Mouse (Mus musculus) limb, embryonic 14.5 days (tissue): ENCODE measurements around the gene Rwdd1. TPM values are rescaled to one million over a fixed set of nuclear protein-coding genes. Genes with fewer than 3 reads are reported as not detected.

ENCODE experiments used
- ATAC-seq: fragments of 200-750 bp; cut with Nextera tagmentation; 2 replicates; pipeline ENCODE4 v1.8.0; 2017; ENCODE audit warnings: low read depth, moderate number of reproducible peaks, moderate TSS enrichment; ENCODE audit not compliant: low FRiP score
- DNase-seq: peaks from one replicate; pipeline ENCODE4 v3.0.0-alpha.2; 2015; ENCODE audit warnings: low spot score
- H3K27ac ChIP-seq: fragments of 300-500 bp; sonication (generic); replicated peaks from 2 replicates; pipeline ENCODE4 v1.5.1; 2014; ENCODE audit warnings: low read depth, mild to moderate bottlenecking, low read length, moderate library complexity, mixed read lengths
- H3K27me3 ChIP-seq: fragments of 300-500 bp; sonication (generic); 2 replicates; pipeline ENCODE4 v1.6.1; 2014; ENCODE audit warnings: low read length, mixed read lengths; ENCODE audit not compliant: control insufficient read depth, insufficient read depth
- H3K36me3 ChIP-seq: fragments of 300-500 bp; sonication (generic); 2 replicates; pipeline ENCODE4 v1.6.1; 2014; ENCODE audit warnings: mild to moderate bottlenecking, low read length, moderate library complexity, mixed read lengths; ENCODE audit not compliant: control insufficient read depth, insufficient read depth
- H3K4me1 ChIP-seq: fragments of 300-500 bp; sonication (generic); 2 replicates; pipeline ENCODE4 v1.6.1; 2014; ENCODE audit warnings: antibody characterized with exemption, low read length, mixed read lengths; ENCODE audit not compliant: control insufficient read depth, insufficient read depth
- H3K4me2 ChIP-seq: fragments of 300-500 bp; sonication (generic); replicated peaks from 2 replicates; pipeline ENCODE4 v1.6.1; 2014; ENCODE audit warnings: low read depth, mild to moderate bottlenecking, low read length, moderate library complexity; ENCODE audit not compliant: severe bottlenecking
- H3K4me3 ChIP-seq: fragments of 300-500 bp; sonication (generic); replicated peaks from 2 replicates; pipeline ENCODE4 v1.5.1; 2014; ENCODE audit warnings: low read length
- H3K9ac ChIP-seq: fragments of 300-500 bp; sonication (generic); 2 replicates; pipeline ENCODE4 v1.6.1; 2014; ENCODE audit warnings: mild to moderate bottlenecking, low read depth, low read length, moderate library complexity; ENCODE audit not compliant: severe bottlenecking
- H3K9me3 ChIP-seq: fragments of 300-500 bp; sonication (generic); 2 replicates; pipeline ENCODE4 v1.6.1; 2016; ENCODE audit warnings: low read length; ENCODE audit not compliant: control insufficient read depth
- POLR2A ChIP-seq: fragments of 200-500 bp; IDR thresholded peaks from 2 replicates; pipeline ENCODE4 v1.8.0; 2012; ENCODE audit warnings: inconsistent platforms, mild to moderate bottlenecking, moderate library complexity, borderline replicate concordance; ENCODE audit not compliant: insufficient read depth, insufficient read length; ENCODE audit errors: extremely low read depth
- WGBS: fragments of 180-500 bp; shearing (Covaris S2); extraction: QIAGEN DNeasy Blood & Tissue Kit; methylation state at CpG from one replicate; pipeline ENCODE4 v1.1.7; 2014; 5-methylcytosine and 5-hydroxymethylcytosine counted together
- polyA plus RNA-seq, 2 experiments: library from polyadenylated mRNA; depleted of rRNA in 1 of 2; stranded (reverse) in 1 of 2; unstranded in 1 of 2; fragments of >200 nt; fragmentation: Nextera tagmentation in 1 of 2; extraction: Ambion mirVana in 1 of 2; gene quantifications; 2 replicates each; pipeline versions ENCODE4 v1.2.1 to v1.2.3; 2012 to 2014

Rwdd1 gene
- 55.3 and 86.2 TPM in 2 replicates for polyA plus RNA-seq (2012; rRNA removed)
- polyA plus RNA-seq (2014; fragmentation: Nextera tagmentation; extraction: Ambion mirVana) = 146 and 148 TPM in 2 replicates

DNA sequence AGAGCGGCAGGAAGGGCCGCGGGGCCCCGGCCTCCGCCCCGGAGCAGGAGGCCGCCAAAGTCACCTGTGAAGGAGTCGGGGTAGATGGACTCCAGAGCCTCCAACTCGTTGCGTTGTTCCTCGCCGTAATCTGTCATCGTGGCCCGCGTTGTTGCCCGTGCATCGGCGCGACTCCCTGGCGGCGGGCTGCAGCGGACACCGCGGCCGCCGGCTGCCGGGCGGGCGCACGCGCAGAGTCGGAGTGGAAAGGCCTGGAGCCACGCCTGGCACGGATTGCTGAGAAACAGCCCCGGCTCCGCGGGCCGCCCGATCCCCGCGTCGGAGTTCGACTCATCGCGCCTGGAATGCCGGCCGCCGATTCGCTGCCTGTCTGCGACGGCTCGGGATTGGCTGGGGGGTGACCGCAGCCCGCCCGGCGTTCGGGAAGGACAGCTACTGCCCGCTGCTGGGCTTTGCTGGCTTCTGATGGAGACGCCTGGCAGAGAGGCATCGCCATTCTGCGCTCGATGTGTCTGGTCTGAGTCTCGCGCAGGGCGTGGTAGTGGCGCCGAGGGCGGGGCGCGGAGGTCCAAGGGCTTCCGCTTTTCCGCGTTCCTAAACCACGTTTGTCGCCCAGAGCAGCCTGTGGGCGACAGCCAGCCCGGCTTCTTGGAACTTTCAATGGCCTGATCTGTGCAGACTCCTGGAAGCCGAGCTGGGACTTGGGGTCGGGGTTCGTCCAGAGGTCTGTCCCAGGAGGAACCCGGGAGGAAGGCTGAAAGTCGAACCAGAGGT, at the start of gene Rwdd1:
Rwdd1 (minus strand) TSS at position 323 of the 774 bp plus-strand sequence.
- peaks cover 12% of the 10 kb centered on the region for H3K4me1 ChIP-seq
- H3K4me2 ChIP-seq = peak within 1 kb of the TSS; percentile 74
- no peaks in the 10 kb centered on the region for H3K9me3 ChIP-seq
- H3K36me3 ChIP-seq = 0 out of 2 replicates have a peak, but pooled peaks cover 4% of the 10 kb centered on the region
- H3K27me3 ChIP-seq = no peaks in the 10 kb centered on the region
- peak; percentile 98 for DNase-seq
- peak; percentile 100 for ATAC-seq
- peak within 1 kb of the TSS; percentile 84 for H3K4me3 ChIP-seq
- H3K27ac ChIP-seq = peak within 1 kb of the TSS; percentile 94
- WGBS = under 1% methylated on average over 53 of the region's 82 CpGs
- peak within 1 kb of the TSS; percentile 92 for H3K9ac ChIP-seq
- peak; percentile 77; the same call in 1 of the 2 replicates for TF ChIP-seq POLR2A

DNA sequence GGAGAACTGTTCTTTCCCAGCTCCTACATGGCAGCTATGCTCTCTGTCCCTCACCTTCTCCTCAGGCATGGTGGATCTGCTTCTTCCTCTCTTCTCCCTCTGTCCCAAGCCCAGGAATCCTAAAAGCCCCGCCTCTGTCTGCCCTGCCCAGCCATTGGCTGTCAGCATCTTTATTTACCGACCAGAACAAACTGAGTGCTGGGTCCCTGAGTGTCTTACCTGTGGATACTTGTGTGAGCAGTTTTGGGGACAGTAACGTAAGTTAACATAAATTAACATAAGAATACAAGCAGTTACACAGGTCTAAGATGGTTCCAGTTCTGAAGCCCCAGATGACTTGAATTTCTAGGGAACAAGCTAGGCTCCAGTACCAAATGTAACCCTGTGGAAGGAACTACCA, 47.2 kb upstream of the Rwdd1 start:
- no peak overlapping the region for H3K27ac ChIP-seq
- no peak overlapping the region for H3K4me2 ChIP-seq
- no peak overlapping the region for H3K4me3 ChIP-seq
- DNase-seq (no peak), ATAC-seq (no peak)
- no peak overlapping the region for H3K9ac ChIP-seq
- H3K9me3 ChIP-seq = no peaks in the 10 kb centered on the region
- TF ChIP-seq POLR2A = no peak
- WGBS = 44% methylated on average over 3 of the region's 3 CpGs
- H3K27me3 ChIP-seq = no peaks in the 10 kb centered on the region
- H3K4me1 ChIP-seq = no peaks in the 10 kb centered on the region
- no peaks in the 10 kb centered on the region for H3K36me3 ChIP-seq

DNA sequence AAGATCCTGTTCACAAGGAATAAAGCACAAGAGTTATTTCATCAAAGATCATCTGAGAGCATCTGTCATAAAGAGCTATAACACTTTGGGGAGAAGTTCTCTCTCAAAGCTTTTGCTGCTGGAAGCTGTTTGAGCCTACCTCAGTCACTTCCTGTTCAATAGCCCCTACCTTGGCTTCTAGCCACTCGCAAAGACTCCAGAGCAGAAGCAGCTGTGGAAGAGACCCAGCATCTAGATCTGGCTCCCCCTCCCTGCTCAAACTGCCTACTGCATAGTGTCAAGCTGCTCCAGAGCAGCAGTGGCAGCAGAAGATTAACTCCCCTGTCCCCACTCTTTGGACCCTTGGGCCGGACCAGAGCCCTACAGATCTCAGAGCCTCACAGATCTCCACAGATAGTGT, 34.6 kb upstream of the Rwdd1 start:
- no peak overlapping the region for H3K9ac ChIP-seq

DNA sequence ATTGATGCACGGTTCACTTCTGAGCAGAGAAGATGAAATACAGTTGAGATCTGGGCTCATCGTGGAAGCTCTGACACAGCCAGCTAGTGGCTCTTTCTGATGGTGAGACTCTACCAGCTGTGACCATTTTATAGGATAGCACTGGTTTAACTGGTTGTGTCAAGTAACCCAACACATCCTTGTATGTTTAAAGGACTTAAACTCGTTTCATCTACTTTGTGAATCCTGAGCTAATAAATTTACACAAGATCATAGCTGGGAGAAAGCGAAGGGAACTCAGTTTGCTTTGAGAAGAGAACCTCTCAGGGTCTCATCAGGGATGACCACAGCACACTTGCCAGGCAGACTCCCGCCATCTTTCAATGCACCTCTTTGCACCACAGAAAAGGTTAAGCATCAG, 24.8 kb upstream of the Rwdd1 start, which contains the start of gene Calhm4:
Calhm4 (minus strand) TSS at position 101 of the 400 bp plus-strand sequence.
- no peaks in the 10 kb centered on the region for H3K36me3 ChIP-seq
- no peaks in the 10 kb centered on the region for H3K9me3 ChIP-seq
- DNase-seq = no peak
- no peaks in the 10 kb centered on the region for H3K27me3 ChIP-seq
- no peak within 1 kb of the TSS for H3K4me2 ChIP-seq
- ATAC-seq = no peak
- TF ChIP-seq POLR2A = no peak
- no peak within 1 kb of the TSS for H3K9ac ChIP-seq
- H3K4me3 ChIP-seq = no peak within 1 kb of the TSS
- WGBS = 82% methylated on average over 5 of the region's 5 CpGs
- no peak within 1 kb of the TSS for H3K27ac ChIP-seq
- no peaks in the 10 kb centered on the region for H3K4me1 ChIP-seq

More for the DNA sequence above, 34.6 kb upstream of the Rwdd1 start:
- ATAC-seq (no peak), DNase-seq (no peak)
- Histone ChIP-seq H3K4me3 (no peak overlapping the region), H3K36me3 (no peaks in the 10 kb centered on the region), H3K27ac (no peak overlapping the region), H3K4me1 (no peaks in the 10 kb centered on the region), H3K9me3 (no peaks in the 10 kb centered on the region), H3K4me2 (no peak overlapping the region), H3K27me3 (no peaks in the 10 kb centered on the region)
- no peak for TF ChIP-seq POLR2A
- WGBS = 92% methylated on average over 2 of the region's 2 CpGs

DNA sequence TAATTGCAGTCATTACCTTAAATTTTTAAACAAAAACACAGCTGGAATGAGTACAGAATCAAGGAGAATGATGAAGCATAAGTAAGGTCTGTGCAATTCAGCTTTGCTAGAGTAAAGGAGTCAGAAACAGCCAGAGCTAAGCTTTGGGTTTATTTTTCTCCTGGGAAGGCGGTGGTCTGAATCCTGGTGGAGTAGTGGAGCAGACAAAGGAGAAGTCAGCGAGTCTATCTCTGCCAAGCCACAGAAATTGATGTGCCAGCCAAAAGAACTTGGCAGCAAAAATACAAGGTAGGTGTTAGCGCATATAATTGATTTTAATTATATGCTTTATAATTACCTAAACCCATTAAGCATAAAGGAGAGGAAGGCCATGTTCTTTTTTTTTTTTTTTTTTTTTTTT, 18.0 kb upstream of the Rwdd1 start, which contains the start of gene Trappc3l:
Trappc3l (plus strand) TSS at position 197 of the 400 bp plus-strand sequence.
- Histone ChIP-seq H3K9me3 (no peaks in the 10 kb centered on the region), H3K4me3 (no peak within 1 kb of the TSS), H3K9ac (no peak within 1 kb of the TSS), H3K27me3 (no peaks in the 10 kb centered on the region), H3K27ac (no peak within 1 kb of the TSS), H3K4me1 (0 out of 2 replicates have a peak, but pooled peaks cover 6% of the 10 kb centered on the region), H3K36me3 (no peaks in the 10 kb centered on the region), H3K4me2 (0 out of 2 replicates have a peak within 1 kb of the TSS, but pooled peaks have one; percentile 1)
- DNase-seq (no peak), ATAC-seq (no peak)
- no peak for TF ChIP-seq POLR2A
- 69% methylated on average over 3 of the region's 3 CpGs for WGBS
